Mouse (Mus musculus) CH12.LX (cell line): Measurements from ENCODE around the gene Myog. TPM values are rescaled to one million over a fixed set of nuclear protein-coding genes. Genes with fewer than 3 reads are reported as not detected.

Experiments used
- DNase-seq: peaks from one replicate; pipeline ENCODE4 v3.0.0-alpha.2; 2013; ENCODE audit errors: extremely low read depth
- H3K27ac ChIP-seq: 2 replicates; pipeline ENCODE4 v1.5.1; 2012; ENCODE audit warnings: low read depth, mild to moderate bottlenecking, control low read depth, moderate library complexity; ENCODE audit not compliant: insufficient read depth
- H3K27me3 ChIP-seq: replicated peaks from 2 replicates; pipeline ENCODE3; 2012; ENCODE audit warnings: inconsistent platforms
- H3K36me3 ChIP-seq, 2 experiments: replicated peaks in 1 of 2; 2 replicates each; pipeline versions ENCODE3 to v1.6.1; 2012; ENCODE audit warnings: inconsistent platforms in 1 of 2, low read length in 1 of 2, mild to moderate bottlenecking in 1 of 2, mixed read lengths in 1 of 2, moderate library complexity in 1 of 2; ENCODE audit not compliant: control insufficient read depth in 1 of 2, insufficient read depth in 1 of 2
- H3K4me1 ChIP-seq, 2 experiments: 2 replicates each; pipeline ENCODE4 v1.6.1; 2012; ENCODE audit warnings: inconsistent platforms in 1 of 2, moderate library complexity in 1 of 2; ENCODE audit not compliant: insufficient read depth in 2 of 2, control insufficient read depth in 1 of 2
- H3K4me2 ChIP-seq: 2 replicates; pipeline ENCODE4 v1.6.1; 2012; ENCODE audit warnings: low read depth, mild to moderate bottlenecking, control low read depth; ENCODE audit not compliant: poor library complexity, insufficient read depth, severe bottlenecking
- H3K4me3 ChIP-seq, 3 experiments: fragments of 150-350 bp in 1 of 3; sonication (generic) in 1 of 3; replicated peaks in 1 of 3; 2 replicates each; pipeline versions ENCODE3 to v1.5.1; 2011 to 2012; ENCODE audit warnings: low read depth in 2 of 3, low read length in 2 of 3, mild to moderate bottlenecking in 2 of 3, moderate library complexity in 2 of 3, control low read depth in 1 of 3, improper control_type of control experiment in 1 of 3, inconsistent platforms in 1 of 3, mixed read lengths in 1 of 3; ENCODE audit not compliant: poor library complexity in 1 of 3
- H3K79me2 ChIP-seq: replicated peaks from 2 replicates; pipeline ENCODE4 v1.6.1; 2012; ENCODE audit warnings: mild to moderate bottlenecking, moderate library complexity; ENCODE audit not compliant: control insufficient read depth, poor library complexity, insufficient read depth, severe bottlenecking; ENCODE audit errors: extremely low read depth
- H3K9ac ChIP-seq: 2 replicates; pipeline ENCODE4 v1.6.1; 2012; ENCODE audit warnings: low read depth, mild to moderate bottlenecking, control low read depth, moderate library complexity; ENCODE audit not compliant: insufficient read depth
- H3K9me3 ChIP-seq: replicated peaks from 2 replicates; pipeline ENCODE3; 2012; ENCODE audit warnings: low read length, inconsistent platforms, mixed read lengths
- BHLHE40 ChIP-seq: IDR thresholded peaks from 2 replicates; pipeline ENCODE4 v1.6.1; 2011; ENCODE audit warnings: mild to moderate bottlenecking, low read depth, low read length, improper control_type of control experiment
- CHD1 ChIP-seq: IDR thresholded peaks from 2 replicates; pipeline ENCODE4 v1.6.1; 2012; ENCODE audit warnings: low read depth, low read length, improper control_type of control experiment, inconsistent platforms
- ELF1 ChIP-seq: IDR thresholded peaks from 2 replicates; pipeline ENCODE4 v1.6.1; 2014; ENCODE audit warnings: low read depth, mild to moderate bottlenecking, inconsistent platforms, low read length, improper control_type of control experiment
- EP300 ChIP-seq: IDR thresholded peaks from 2 replicates; pipeline ENCODE4 v1.6.1; 2011; ENCODE audit warnings: low read length, improper control_type of control experiment
- GABPA ChIP-seq: IDR thresholded peaks from 2 replicates; pipeline ENCODE4 v1.6.1; 2012; ENCODE audit warnings: low read depth, low read length, improper control_type of control experiment, inconsistent platforms; ENCODE audit not compliant: insufficient replicate concordance
- HCFC1 ChIP-seq: IDR thresholded peaks from 2 replicates; pipeline ENCODE4 v1.6.1; 2012; ENCODE audit warnings: low read depth, mild to moderate bottlenecking, inconsistent platforms, low read length, improper control_type of control experiment
- IRF4 ChIP-seq: IDR thresholded peaks from 2 replicates; pipeline ENCODE4 v1.6.1; 2014; ENCODE audit warnings: low read depth, mild to moderate bottlenecking, inconsistent platforms, low read length, improper control_type of control experiment
- JUN ChIP-seq: IDR thresholded peaks from 2 replicates; pipeline ENCODE4 v1.6.1; 2011; ENCODE audit warnings: low read depth, mild to moderate bottlenecking, low read length, improper control_type of control experiment, moderate library complexity; ENCODE audit not compliant: insufficient read depth
- MAFK ChIP-seq: IDR thresholded peaks from 2 replicates; pipeline ENCODE4 v1.6.1; 2011; ENCODE audit warnings: low read length, improper control_type of control experiment; ENCODE audit not compliant: insufficient replicate concordance
- MAZ ChIP-seq: IDR thresholded peaks from 2 replicates; pipeline ENCODE4 v1.6.1; 2012; ENCODE audit warnings: low read depth, mild to moderate bottlenecking, inconsistent platforms, low read length, improper control_type of control experiment, moderate library complexity
- MEF2A ChIP-seq: IDR thresholded peaks from 2 replicates; pipeline ENCODE4 v1.6.1; 2014; ENCODE audit warnings: low read depth, mild to moderate bottlenecking, inconsistent platforms, low read length, improper control_type of control experiment, borderline replicate concordance
- NRF1 ChIP-seq: IDR thresholded peaks from 2 replicates; pipeline ENCODE4 v1.6.1; 2014; ENCODE audit warnings: low read depth, mild to moderate bottlenecking, inconsistent platforms, low read length, improper control_type of control experiment, moderate library complexity
- POLR2AphosphoS2 ChIP-seq: IDR thresholded peaks from 2 replicates; pipeline ENCODE4 v1.6.1; 2011; ENCODE audit warnings: low read depth, low read length, improper control_type of control experiment
- RCOR1 ChIP-seq: conservative IDR thresholded peaks from 2 replicates; pipeline ENCODE4 v1.6.1; 2012; ENCODE audit warnings: low read depth, mild to moderate bottlenecking, inconsistent platforms, low read length, improper control_type of control experiment
- SIN3A ChIP-seq: IDR thresholded peaks from 2 replicates; pipeline ENCODE4 v1.6.1; 2012; ENCODE audit warnings: low read length, improper control_type of control experiment, inconsistent platforms
- SMC3 ChIP-seq: IDR thresholded peaks from 2 replicates; pipeline ENCODE4 v1.6.1; 2011; ENCODE audit warnings: low read depth, low read length, improper control_type of control experiment
- TBP ChIP-seq: conservative IDR thresholded peaks from 2 replicates; pipeline ENCODE4 v1.6.1; 2011; ENCODE audit warnings: low read depth, low read length, improper control_type of control experiment
- USF2 ChIP-seq: conservative IDR thresholded peaks from 2 replicates; pipeline ENCODE4 v1.6.1; 2011; ENCODE audit warnings: low read depth, low read length, improper control_type of control experiment
- ZKSCAN1 ChIP-seq: IDR thresholded peaks from 2 replicates; pipeline ENCODE4 v1.6.1; 2012; ENCODE audit warnings: low read depth, inconsistent platforms, low read length, improper control_type of control experiment, borderline replicate concordance
- dilution Hi-C: fragments of 300-500 bp; cut with MboI; formaldehyde crosslinking; loops from 2 replicates; pipeline ENCODE4 v1.14.3; 2020; ENCODE audit warnings: low sequenced_read_pairs; ENCODE audit not compliant: extremely low pct_unique_long_range_greater_than_20kb, extremely low pct_ligation_motif_present
- in situ Hi-C: fragments of 300-500 bp; cut with MboI; formaldehyde crosslinking; loops from 3 replicates; pipeline ENCODE4 v1.14.3; 2019; ENCODE audit warnings: low sequenced_read_pairs, low pct_ligation_motif_present, low pct_unique_long_range_greater_than_20kb, mixed read lengths
- polyA plus RNA-seq: library from polyadenylated mRNA; unstranded; fragments of >175 nt; gene quantifications from 2 replicates; pipeline ENCODE4 v1.2.1, GENCODE M21; 2012; ENCODE audit warnings: low read depth; ENCODE audit not compliant: insufficient read length
- total RNA-seq, 2 experiments: library from RNA; depleted of rRNA; stranded (reverse); fragments of 300-350 nt in 1 of 2; fragments of >200 nt in 1 of 2; gene quantifications; 2 replicates each; pipeline ENCODE4 v1.2.3; 2012 to 2014

Myog gene
- total and polyA plus RNA-seq, 3 experiments, result not detected

DNA sequence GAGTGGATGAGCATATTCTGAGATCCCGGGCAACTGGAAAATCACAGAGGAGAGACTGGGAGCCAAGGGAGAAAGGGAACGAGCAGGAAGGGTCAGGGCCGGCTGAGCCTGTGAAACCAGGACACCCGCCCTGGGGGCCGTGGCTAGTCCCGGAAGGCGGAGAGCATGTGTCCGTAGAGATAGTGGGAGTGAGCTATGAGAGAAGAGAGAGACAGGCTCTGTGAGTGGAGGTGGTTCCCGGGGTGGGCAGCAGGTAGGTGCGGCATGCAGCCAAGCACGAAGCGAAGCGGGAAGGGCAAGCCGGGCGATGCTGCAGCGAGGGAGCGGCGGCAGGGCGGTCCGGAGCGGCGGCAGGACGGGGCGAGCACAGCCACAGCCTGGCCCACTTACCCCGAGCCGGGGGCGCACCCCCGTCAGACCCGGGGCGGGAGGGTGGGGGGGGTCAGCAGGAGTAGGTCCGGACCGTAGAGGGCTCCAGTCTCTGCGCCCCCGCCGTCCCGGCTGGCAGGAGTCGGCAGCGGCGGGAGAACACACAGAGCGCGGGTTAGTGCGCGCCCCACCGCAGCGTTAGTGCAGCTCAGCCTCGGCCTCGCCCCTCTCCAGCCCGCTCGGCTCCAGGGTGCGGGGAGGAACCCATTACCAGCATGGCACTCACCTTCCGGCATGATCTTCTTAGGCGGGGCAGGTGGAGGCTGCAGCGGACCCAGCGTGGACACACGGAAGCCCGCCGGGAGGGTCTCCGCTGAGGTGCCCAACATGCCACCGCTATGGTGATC is 9.0 kb downstream of the Myog start (continued):
- TF ChIP-seq EP300 (no peak), ELF1 (no peak), CHD1 (no peak), USF2 (no peak)
- TF ChIP-seq, all 38 proteins: peak for 0

DNA sequence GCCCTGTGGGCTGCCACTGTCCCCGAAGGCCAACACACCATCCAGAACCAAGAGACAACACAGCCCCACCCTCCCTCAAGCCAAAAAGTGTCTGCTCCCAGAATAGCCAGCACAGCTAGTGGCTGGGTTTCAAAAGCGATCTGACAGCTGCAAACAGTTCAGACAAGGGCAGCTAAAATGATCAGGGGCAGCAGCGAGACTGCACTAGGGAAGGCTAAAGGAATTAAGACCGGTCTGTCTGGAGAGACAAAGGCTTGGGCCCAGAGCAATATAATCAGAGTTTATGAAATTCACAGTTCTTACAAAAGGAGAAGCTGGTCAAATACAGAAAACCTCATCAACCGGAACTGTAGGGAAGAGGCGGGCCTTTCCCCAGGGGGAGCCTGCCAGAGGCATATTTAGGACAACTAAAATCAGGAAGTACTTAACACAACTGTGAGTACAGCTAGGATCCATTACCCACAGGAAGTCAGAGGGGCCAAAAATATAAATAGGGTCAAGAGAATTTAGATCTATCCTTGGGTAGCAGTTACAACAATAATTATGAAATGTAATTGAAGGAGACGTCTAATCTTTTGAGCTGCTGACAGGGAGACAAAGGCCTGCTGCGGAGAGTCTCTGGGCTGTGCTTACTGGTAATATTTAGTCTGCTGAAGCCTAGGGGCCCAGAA is 12.9 kb downstream of the Myog start:
- H3K36me3 ChIP-seq, result peaks cover 0 to 13% of the 10 kb centered on the region in 2 experiments
- H3K79me2 ChIP-seq, result no peaks in the 10 kb centered on the region
- in situ Hi-C loops, result loop anchor here (25.0 kb wide), 1 partner anchor 390 kb away; the partner anchor contains the start of genes Optc and Prelp
- H3K27ac ChIP-seq, result no peak overlapping the region
- peaks cover 8 to 52% of the 10 kb centered on the region in 2 experiments for H3K4me1 ChIP-seq
- dilution Hi-C loops, result no loop called here
- H3K4me3 ChIP-seq, result peak overlapping the region in 1 of 3 experiments; percentile 20
- no peaks in the 10 kb centered on the region for H3K9me3 ChIP-seq
- TF ChIP-seq NRF1 (no peak), GABPA (no peak), MAZ (no peak), IRF4 (0 out of 2 replicates have a peak, but pooled peaks have one; percentile 28), SMC3 (no peak), POLR2AphosphoS2 (no peak), MAFK (no peak), MEF2A (peak; percentile 40; the same call in 1 of the 2 replicates), HCFC1 (peak; percentile 43), ZKSCAN1 (no peak), BHLHE40 (no peak), JUN (no peak), EP300 (peak; percentile 24; the same call in 1 of the 2 replicates), SIN3A (no peak), TBP (0 out of 2 replicates have a peak, but pooled peaks have one; percentile 58), RCOR1 (no peak), ELF1 (peak; percentile 76)
- TF ChIP-seq, all 38 proteins: peak for 6
- Histone ChIP-seq H3K27me3 (no peaks in the 10 kb centered on the region), H3K9ac (no peak overlapping the region), H3K4me2 (no peak overlapping the region)
- DNase-seq, result peak; percentile 80
